Mouse (Mus musculus): ENCODE data around the gene Chac1. TPM values are rescaled to one million over a fixed set of nuclear protein-coding genes. Genes with fewer than 3 reads are reported as not detected.

The Chac1 gene
- total and polyA plus RNA-seq, 3 experiments, result 3.6 to 6.4 TPM; not detected in 1

DNA sequence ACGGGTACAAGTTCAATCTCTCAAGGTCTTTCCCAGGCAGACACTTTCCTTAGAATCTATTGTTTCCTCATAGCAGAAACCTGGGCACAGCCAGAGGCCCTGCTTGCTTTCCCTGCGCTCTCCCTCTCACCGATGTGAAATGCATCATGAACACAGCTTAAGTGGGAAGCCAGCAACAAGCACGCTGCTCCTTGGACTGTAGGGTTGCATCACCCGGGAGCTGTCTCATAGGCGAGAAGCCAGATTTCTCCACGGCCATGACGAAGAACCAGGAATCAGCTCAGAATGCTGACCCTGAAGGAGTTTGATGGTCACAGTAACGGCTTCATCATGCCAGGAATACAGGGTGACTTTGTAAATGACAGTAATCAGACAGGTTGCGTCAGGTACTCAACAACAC lies 19.1 kb downstream of the Chac1 start:
- H3K9me3 ChIP-seq (replicated peaks; ENCODE audit: insufficient read depth, low read length), result no peaks in the 10 kb centered on the region
- DNase-seq (ENCODE audit: low read depth, low spot score), result no peak
- no peak overlapping the region for H3K9ac ChIP-seq (ENCODE audit: control insufficient read depth, low read depth, low read length, poor library complexity, severe bottlenecking)
- H3K79me2 ChIP-seq (ENCODE audit: control insufficient read depth, insufficient read depth, low read length, poor library complexity), result no peaks in the 10 kb centered on the region
- no peak overlapping the region for H3K4me3 ChIP-seq (ENCODE audit: control insufficient read depth in 1 of 2, insufficient read depth in 1 of 2, low read depth in 2 of 2, low read length in 2 of 2)
- TF ChIP-seq TCF12 (IDR thresholded peaks at IDR 0.05; ENCODE audit: low read depth, low read length) (no peak), GABPA (IDR thresholded peaks at IDR 0.05; ENCODE audit: low read depth, low read length) (no peak), POLR2A (IDR thresholded peaks at IDR 0.05; ENCODE audit: control insufficient read depth in 1 of 2, insufficient read depth in 1 of 2, low read depth in 1 of 2, low read length in 2 of 2, poor library complexity in 1 of 2) (no peak), MYB (IDR thresholded peaks at IDR 0.05; ENCODE audit: low read depth, low read length) (no peak), POLR2AphosphoS2 (IDR thresholded peaks at IDR 0.05; ENCODE audit: low read length) (no peak), BHLHE40 (IDR thresholded peaks at IDR 0.05; ENCODE audit: borderline replicate concordance, low read depth, low read length) (no peak), UBTF (IDR thresholded peaks at IDR 0.05; ENCODE audit: borderline replicate concordance, insufficient read depth, low read depth, low read length) (no peak), ZC3H11A (IDR thresholded peaks at IDR 0.05; ENCODE audit: low read depth, low read length) (no peak), RAD21 (IDR thresholded peaks at IDR 0.05; ENCODE audit: low read depth, low read length) (no peak), ZNF384 (IDR thresholded peaks at IDR 0.05; ENCODE audit: low read depth, low read length) (no peak), KAT2A (conservative IDR thresholded peaks at IDR 0.05; ENCODE audit: low read depth, low read length) (no peak), POLR2AphosphoS5 (IDR thresholded peaks at IDR 0.05; ENCODE audit: borderline replicate concordance, low read depth, low read length) (no peak), USF1 (IDR thresholded peaks at IDR 0.05; ENCODE audit: low read depth, low read length) (no peak), HCFC1 (IDR thresholded peaks at IDR 0.05; ENCODE audit: low read depth, low read length) (no peak), MXI1 (IDR thresholded peaks at IDR 0.05; ENCODE audit: low read depth, low read length) (no peak), GATA1 (IDR thresholded peaks at IDR 0.05; ENCODE audit: low read depth, low read length) (no peak), E2F4 (IDR thresholded peaks at IDR 0.05; ENCODE audit: borderline replicate concordance, low read depth, low read length) (no peak), RCOR1 (IDR thresholded peaks at IDR 0.05; ENCODE audit: low read depth, low read length) (no peak)
- no peaks in the 10 kb centered on the region for H3K27me3 ChIP-seq (ENCODE audit: control insufficient read depth in 1 of 2, insufficient read depth in 2 of 2, low read length in 2 of 2)
- H3K36me3 ChIP-seq (ENCODE audit: control insufficient read depth in 1 of 2, insufficient read depth in 2 of 2, low read length in 2 of 2), result peaks cover 0 to 3% of the 10 kb centered on the region in 2 experiments; a peak in 2 of 4 replicates
- H3K4me1 ChIP-seq (ENCODE audit: control insufficient read depth in 1 of 2, insufficient read depth in 2 of 2, low read length in 2 of 2), result no peaks in the 10 kb centered on the region
- no peak overlapping the region for H3K27ac ChIP-seq (ENCODE audit: control insufficient read depth, low read depth, low read length)

GRCm38 (mm10) chr2:119377286-119377685 lies 26.3 kb downstream of the Chac1 start:
- H3K4me3 ChIP-seq (ENCODE audit: control insufficient read depth in 1 of 2, insufficient read depth in 1 of 2, low read depth in 2 of 2, low read length in 2 of 2), result no peak overlapping the region
- peaks cover 0 to 25% of the 10 kb centered on the region in 2 experiments; a peak in 2 of 4 replicates for H3K36me3 ChIP-seq (ENCODE audit: control insufficient read depth in 1 of 2, insufficient read depth in 2 of 2, low read length in 2 of 2)
- no peak overlapping the region for H3K9ac ChIP-seq (ENCODE audit: control insufficient read depth, low read depth, low read length, poor library complexity, severe bottlenecking)
- no peak for DNase-seq (ENCODE audit: low read depth, low spot score)
- H3K4me1 ChIP-seq (ENCODE audit: control insufficient read depth in 1 of 2, insufficient read depth in 2 of 2, low read length in 2 of 2), result no peaks in the 10 kb centered on the region
- no peak overlapping the region for H3K27ac ChIP-seq (ENCODE audit: control insufficient read depth, low read depth, low read length)
- TF ChIP-seq ETS1 (IDR thresholded peaks at IDR 0.05; ENCODE audit: low read depth, low read length), result no peak
- TF ChIP-seq ZMIZ1 (IDR thresholded peaks at IDR 0.05; ENCODE audit: low read depth, low read length), result no peak
- TF ChIP-seq USF2 (IDR thresholded peaks at IDR 0.05; ENCODE audit: borderline replicate concordance in 1 of 2, insufficient read depth in 1 of 2, low read depth in 1 of 2, low read length in 2 of 2), result no peak
- TF ChIP-seq JUND (IDR thresholded peaks at IDR 0.05; ENCODE audit: low read depth, low read length), result no peak
- TF ChIP-seq POLR2AphosphoS5 (IDR thresholded peaks at IDR 0.05; ENCODE audit: borderline replicate concordance, low read depth, low read length), result no peak
- no peak for TF ChIP-seq NELFE (IDR thresholded peaks at IDR 0.05; ENCODE audit: low read depth, low read length)
- TF ChIP-seq MAFK (IDR thresholded peaks at IDR 0.05; ENCODE audit: borderline replicate concordance, low read depth, low read length), result no peak
- TF ChIP-seq ZC3H11A (IDR thresholded peaks at IDR 0.05; ENCODE audit: low read depth, low read length), result no peak
- TF ChIP-seq CTCF (IDR thresholded peaks at IDR 0.05 in 2 of 3, conservative IDR thresholded peaks at IDR 0.05 in 1 of 3; ENCODE audit: control insufficient read depth in 1 of 3, insufficient read depth in 1 of 3, low read depth in 2 of 3, low read length in 3 of 3, poor library complexity in 1 of 3, severe bottlenecking in 1 of 3), result no peak
- no peak for TF ChIP-seq MXI1 (IDR thresholded peaks at IDR 0.05; ENCODE audit: low read depth, low read length)
- TF ChIP-seq TCF12 (IDR thresholded peaks at IDR 0.05; ENCODE audit: low read depth, low read length), result no peak
- no peak for TF ChIP-seq MAZ (IDR thresholded peaks at IDR 0.05; ENCODE audit: low read depth, low read length)
- no peak for TF ChIP-seq MAX (IDR thresholded peaks at IDR 0.05; ENCODE audit: low read length)
- TF ChIP-seq UBTF (IDR thresholded peaks at IDR 0.05; ENCODE audit: borderline replicate concordance, insufficient read depth, low read depth, low read length), result no peak
- no peak for TF ChIP-seq TBP (IDR thresholded peaks at IDR 0.05; ENCODE audit: low read depth, low read length)
- TF ChIP-seq ZNF384 (IDR thresholded peaks at IDR 0.05; ENCODE audit: low read depth, low read length), result no peak
- TF ChIP-seq MYB (IDR thresholded peaks at IDR 0.05; ENCODE audit: low read depth, low read length), result no peak
- TF ChIP-seq SMC3 (IDR thresholded peaks at IDR 0.05; ENCODE audit: low read depth, low read length), result no peak
- TF ChIP-seq USF1 (IDR thresholded peaks at IDR 0.05; ENCODE audit: low read depth, low read length), result no peak
- no peak for TF ChIP-seq EP300 (IDR thresholded peaks at IDR 0.05; ENCODE audit: low read depth in 1 of 2, low read length in 2 of 2)
- H3K79me2 ChIP-seq (ENCODE audit: control insufficient read depth, insufficient read depth, low read length, poor library complexity), result no peaks in the 10 kb centered on the region
- no peaks in the 10 kb centered on the region for H3K27me3 ChIP-seq (ENCODE audit: control insufficient read depth in 1 of 2, insufficient read depth in 2 of 2, low read length in 2 of 2)
- H3K9me3 ChIP-seq (replicated peaks; ENCODE audit: insufficient read depth, low read length), result no peaks in the 10 kb centered on the region
